Mouse (Mus musculus) frontal cortex, postnatal 14 days (tissue): Measurements from ENCODE around the gene Prkci.

ENCODE experiments used
- DNase-seq, 2 experiments: peaks; one replicate each; pipeline ENCODE4 v3.0.0; 2022; ENCODE audit warnings: low spot score in 2 of 2

Gene Prkci

DNA sequence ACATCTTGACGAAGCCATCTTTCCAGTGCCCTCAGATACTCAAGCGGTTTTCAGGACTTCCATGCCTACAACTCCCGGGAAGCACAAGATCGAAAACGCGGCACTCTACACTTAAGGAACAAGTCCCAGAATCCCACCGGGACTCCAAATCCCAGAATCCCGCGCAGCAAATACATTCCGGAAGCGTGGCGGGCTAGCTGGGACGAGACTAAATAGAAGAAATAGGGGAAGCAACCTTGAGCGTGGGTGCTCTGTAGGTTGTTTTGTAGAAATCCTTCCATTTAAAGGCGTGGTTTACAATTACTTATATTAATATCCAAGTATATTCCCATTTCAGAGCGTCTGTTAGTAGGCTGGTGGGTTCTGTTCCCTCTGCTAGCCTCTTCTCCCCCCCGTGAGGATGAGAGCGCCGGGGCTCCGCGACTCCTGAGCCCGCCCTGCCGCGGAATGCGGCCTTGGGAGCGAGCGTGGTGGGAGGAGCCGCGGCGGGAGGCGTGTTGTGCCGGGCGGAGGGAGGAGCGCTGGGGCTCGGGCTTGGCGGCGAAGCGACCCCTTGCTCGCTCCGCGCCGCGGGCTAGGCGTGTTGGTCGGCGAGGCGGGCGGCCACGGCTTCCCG is at the start of gene Prkci:
Gene Prkci (plus strand): TSS at position 465 of the 616 bp plus-strand sequence.
- DNase-seq = peak; percentile 84 to 86

DNA sequence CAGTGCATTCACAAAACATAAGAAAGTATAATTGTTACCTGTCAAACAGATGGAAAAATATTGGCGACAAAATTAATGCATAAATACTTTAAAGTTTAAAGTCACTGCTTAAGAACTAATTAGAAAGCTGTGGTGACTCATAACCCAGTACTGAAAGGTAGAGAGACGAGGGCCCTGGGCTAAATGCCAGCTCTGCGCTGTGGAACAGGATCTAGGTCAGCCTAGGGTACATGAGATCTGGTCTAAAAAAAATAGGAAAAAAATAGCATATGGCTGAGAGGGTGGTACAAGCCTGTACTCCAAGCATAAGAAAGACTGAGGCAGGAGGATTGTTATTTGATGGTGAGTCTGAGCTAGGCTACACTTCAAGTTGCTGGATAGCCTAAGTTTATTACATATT is 43.9 kb upstream of the Prkci start:
- DNase-seq = no peak

DNA sequence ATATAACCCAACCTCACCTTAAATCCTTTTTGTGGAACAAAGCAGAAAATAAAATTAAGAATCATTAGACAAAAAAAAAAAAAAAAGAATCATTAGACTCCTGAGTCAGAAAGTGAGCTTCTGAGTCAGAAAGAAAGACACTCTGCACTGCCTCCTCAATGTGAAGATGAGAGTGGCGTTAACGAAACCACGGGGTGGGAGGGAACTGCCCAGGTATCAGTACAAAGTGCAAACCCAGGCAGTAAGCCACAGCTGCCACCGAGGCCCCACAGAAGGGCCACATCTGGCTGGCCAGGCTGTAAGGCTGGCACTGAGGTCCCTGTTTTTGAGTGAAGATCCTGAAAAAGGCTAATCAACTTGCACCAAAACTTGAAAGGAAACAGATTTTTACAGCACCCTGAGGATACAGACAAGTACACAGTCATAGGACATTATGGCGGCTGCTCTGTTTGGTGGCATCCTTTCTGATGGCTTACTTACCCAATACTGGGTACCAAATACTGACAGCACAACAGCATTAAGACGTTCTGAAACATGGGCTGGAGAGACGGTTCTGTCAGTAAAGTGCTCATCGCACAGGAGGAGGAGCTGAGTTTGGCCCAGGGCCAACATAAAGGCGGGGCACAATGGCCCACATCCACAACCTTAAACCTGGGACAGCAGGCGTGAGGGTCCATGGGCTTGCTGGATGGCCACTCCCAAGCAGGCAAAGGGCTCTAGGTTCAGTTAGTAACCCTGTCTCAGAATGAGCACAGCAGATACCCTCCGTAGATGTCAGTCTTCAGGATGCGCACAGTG is 43.1 kb upstream of the Prkci start:
- DNase-seq = no peak

DNA sequence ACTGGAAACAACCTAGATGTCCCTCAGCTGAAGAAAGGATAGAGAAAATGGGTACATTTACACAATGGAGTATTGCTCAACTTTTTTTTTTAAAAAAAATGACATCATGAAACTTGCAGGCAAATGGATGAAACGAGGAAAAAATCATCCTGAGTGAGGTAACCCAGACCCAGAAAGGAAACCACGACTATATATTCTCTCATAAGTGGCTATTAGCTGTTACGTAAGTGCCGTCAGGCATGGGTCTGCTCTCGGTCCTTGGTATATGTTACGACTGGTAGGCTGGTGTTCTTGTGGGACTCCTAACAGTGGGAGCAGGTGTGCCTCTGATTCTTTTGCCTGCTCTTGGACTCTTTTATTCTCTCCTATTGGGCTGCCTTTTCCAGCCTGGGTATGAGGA is 39.2 kb upstream of the Prkci start:
- no peak for DNase-seq

DNA sequence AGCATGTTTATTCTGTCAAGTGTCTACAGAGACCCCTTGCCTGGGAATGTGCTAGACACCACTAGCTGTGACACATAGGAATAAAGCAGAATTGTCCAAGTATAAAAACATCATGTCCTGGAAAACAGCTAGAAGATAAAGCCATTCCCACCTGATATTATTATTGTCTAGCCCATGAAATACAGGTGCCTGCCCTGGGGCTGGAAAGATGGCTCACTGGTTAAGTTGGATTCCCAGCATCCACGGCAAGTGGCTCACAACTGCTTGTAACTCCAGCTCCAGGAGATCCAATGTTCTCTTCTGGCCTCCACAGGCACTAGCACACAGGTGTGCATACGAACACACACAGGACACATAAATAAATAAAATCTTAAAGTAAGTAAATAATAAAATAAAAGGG is 36.8 kb upstream of the Prkci start:
- DNase-seq = no peak

DNA sequence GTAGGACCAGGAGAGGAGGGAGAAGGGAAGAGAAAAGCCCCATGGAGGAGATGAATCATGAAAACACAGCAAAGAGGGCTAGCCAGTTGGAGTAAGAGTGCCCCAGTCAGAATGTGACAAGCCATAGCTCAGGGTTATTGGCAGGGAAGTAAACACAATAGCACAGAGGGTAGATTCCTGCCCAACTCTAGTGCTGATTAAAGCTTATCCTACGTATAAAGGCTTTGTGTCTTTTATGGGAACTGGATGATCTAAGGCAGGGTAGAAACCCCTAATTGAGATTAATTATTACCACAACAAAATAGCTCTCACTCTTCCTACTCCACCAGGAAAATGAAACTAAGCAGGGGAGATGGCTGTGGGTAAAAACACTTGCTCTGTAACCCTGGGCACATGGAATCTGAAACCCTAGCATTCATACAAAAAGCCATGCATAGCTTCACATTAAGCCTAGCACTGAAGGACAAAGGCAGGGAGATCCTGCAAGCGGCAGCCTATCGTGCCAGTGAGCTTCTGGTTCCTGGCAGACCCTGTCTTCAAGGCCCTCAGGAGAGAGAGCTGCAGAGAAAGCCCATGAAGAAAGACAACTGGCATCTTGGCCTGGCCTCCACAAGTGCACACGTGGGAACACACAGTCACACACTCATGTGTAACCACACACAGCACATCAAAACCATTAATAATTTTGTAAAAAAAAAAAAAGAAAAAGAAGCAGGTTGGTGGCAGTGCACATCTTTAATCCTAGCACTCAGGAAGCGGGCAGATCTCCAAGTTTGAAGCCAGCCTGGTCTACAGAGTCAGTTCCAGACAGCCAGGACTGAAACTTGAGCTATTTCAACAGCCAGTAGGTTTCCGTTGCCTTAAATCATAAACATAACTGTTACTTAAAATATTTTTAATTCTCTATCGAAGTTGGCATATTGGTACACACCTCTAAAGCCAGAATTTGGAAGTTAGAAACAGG is 35.4 kb upstream of the Prkci start:
- DNase-seq = no peak

GRCm38 (mm10) chr3:30963100-30963499 is 32.4 kb upstream of the Prkci start:
- DNase-seq = no peak

DNA sequence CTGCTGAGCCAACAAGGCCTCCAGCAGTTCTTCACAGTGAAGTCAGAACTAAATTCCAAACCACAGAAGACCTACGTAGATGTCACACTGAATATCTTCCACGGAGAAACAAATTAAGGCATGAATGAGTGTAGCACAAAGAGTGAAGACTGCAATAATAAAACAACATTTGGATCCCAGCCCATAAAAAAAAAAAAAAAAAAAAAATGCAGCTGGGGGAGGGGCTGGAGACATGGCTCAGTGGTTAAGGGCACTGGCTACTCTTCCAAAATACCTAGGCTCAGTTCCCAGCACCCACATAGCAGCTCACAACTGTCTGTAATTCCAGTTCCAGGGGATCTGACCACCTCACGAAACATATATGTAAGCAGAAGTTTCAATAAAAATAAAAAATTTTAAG is 31.3 kb upstream of the Prkci start:
- no peak for DNase-seq

GRCm38 (mm10) chr3:30965644-30966043 is 29.9 kb upstream of the Prkci start:
- DNase-seq = no peak

GRCm38 (mm10) chr3:30968531-30969092 is 26.9 kb upstream of the Prkci start:
- DNase-seq = peak; percentile 14 to 30

- peak; percentile 87 to 88 for DNase-seq
These were observed 26.4 kb upstream of the Prkci start, which contains the start of gene Phc3 for GRCm38 (mm10) chr3:30969104-30969581. TSS of gene Phc3 (minus strand) at chr3:30969415.

GRCm38 (mm10) chr3:30975102-30975754 is 20.3 kb upstream of the Prkci start:
- DNase-seq = peak in 1 of 2 experiments; percentile 24

DNA sequence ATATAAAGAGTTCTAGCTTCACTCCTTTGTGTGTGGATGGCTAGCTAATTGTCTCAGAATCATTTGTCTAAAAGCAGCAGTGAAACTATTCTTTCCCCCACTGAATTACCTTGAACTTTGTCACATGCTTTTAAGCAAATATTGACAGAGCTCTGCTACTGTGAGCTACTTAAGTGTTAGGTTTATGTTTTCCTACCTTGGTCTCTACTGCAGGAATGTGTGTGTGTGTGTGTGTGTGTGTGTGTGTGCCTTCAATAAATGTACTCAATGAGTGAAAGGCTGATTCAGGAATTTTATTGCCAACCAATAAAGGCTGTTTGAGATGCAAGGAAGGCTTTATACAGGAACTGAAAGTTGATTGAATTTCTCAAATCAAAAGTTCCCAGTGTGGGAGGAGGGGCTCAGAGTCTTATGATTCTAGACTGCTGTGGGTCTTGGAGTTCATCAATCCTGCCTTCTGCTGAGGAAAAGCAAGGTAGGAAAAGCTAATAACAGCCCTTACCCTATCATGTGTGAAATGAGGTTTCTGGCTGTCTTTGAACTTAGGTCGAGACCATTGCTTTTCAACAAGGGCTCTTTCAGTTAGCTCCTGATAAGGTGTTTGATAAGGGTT is 18.4 kb upstream of the Prkci start:
- no peak for DNase-seq

DNA sequence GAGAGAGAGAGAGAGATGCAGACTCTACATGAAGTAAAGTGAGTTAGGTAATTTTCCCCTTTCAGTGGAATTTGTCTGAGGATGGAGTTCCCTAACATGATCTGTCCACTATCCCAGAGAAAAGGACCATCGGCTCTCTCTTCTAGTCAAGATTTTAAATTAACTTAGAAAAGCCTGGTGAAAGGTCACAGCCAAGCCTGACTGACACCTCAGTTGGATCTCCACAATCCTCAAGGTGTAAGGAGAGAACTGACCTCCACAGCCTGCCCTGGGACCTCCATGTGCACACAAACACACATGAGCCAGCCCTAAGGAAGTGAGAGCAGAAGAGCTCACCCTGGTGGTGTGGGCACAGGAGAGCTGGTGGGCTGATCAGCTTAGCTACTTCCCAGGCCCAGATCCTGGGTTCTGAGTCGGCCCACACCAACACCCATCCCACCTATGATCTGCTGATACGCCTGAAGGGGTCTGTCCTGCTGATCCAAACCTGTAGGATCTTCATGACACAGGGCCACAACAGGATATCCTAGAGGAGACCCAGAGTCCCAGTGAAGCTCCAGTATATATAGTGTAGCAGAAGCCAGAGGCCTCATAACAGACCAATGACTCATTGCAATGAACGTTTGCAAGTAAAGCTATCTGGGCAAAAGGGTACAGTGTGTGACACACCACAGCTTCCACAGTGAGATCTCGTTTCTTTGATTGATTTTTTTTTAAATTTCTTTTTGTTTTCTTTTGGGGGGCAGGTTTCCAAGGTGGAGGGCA is 13.7 kb upstream of the Prkci start:
- no peak for DNase-seq

- no peak for DNase-seq
These were observed 12.5 kb upstream of the Prkci start for GRCm38 (mm10) chr3:30982924-30983536.

GRCm38 (mm10) chr3:30987396-30988318 is 7.9 kb upstream of the Prkci start:
- no peak for DNase-seq

DNA sequence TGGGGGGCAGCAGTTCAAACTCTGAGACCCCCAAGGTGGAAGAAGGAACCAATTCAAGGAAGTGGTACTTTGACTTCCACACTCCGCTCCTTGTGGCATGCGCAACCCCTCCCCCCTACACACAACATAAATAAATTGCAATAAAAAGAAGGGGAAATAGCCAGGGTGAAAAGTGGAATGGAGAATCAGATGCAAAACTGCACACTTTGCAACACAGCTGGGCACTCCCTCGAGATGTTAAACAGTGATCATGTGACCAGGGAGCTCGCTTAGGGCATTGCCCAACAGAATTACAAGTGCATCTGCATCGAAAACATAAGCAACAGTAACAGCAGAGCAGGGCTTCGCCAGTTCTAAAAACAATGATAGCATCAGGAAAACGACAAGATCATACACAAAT is 3.4 kb upstream of the Prkci start:
- DNase-seq = no peak

DNA sequence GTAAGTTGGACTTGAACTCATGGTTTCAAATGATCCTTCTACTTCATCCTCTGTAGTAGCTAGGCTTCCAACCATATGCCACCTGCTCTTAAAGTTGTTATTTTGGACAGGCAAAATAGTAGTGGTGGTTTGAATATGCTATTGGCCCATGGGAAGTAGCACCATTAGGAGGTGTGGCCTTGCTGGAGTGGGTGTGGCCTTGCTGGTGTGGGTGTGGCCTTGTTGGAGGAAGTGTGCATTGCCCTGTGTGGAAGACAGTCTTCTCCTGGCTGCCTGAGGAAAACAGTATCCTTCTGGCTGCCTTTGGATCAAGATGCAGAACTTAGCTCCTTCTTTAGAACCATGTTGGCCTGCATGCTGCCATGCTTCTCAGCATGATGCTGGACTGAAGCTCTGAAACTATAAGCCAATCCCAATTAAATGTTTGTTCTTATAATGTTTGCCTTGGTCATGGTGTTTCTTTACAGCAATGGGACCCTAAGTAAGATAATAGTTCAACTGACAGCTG is 2.4 kb upstream of the Prkci start:
- DNase-seq = no peak
